Mouse (Mus musculus): ENCODE data around the gene Rab33a.

The Rab33a gene

GRCm38 (mm10) chrX:48518808-48519548 is at the start of gene Rab33a:
Gene Rab33a (plus strand): TSS chrX:48519285.
- DNase-seq: no peak

GRCm38 (mm10) chrX:48481095-48481494 is 38.0 kb upstream of the Rab33a start:
- no peak for DNase-seq

GRCm38 (mm10) chrX:48481687-48482086 is 37.4 kb upstream of the Rab33a start:
- DNase-seq: no peak

GRCm38 (mm10) chrX:48493763-48494162 is 25.3 kb upstream of the Rab33a start:
- DNase-seq: no peak

GRCm38 (mm10) chrX:48513166-48513807 is 5.8 kb upstream of the Rab33a start, which contains the start of gene Aifm1:
Gene Aifm1 (minus strand): TSS chrX:48513563.
- DNase-seq: peak; percentile 93 to 96

GRCm38 (mm10) chrX:48513824-48514223 is 5.3 kb upstream of the Rab33a start:
- peak in 1 of 2 experiments; percentile 17 for DNase-seq

- no peak for DNase-seq
These were observed 776 bp upstream of the Rab33a start for GRCm38 (mm10) chrX:48518211-48518807.

GRCm38 (mm10) chrX:48519549-48520085 is 532 bp downstream of the Rab33a start:
- no peak for DNase-seq

- no peak for DNase-seq
These were observed 2.6 kb downstream of the Rab33a start for GRCm38 (mm10) chrX:48521651-48522050.

- no peak for DNase-seq
These were observed 4.4 kb downstream of the Rab33a start for GRCm38 (mm10) chrX:48523512-48523911.

GRCm38 (mm10) chrX:48525332-48525731 is 6.2 kb downstream of the Rab33a start:
- DNase-seq: no peak

- DNase-seq: no peak
These were observed 6.8 kb downstream of the Rab33a start for GRCm38 (mm10) chrX:48525866-48526265.

GRCm38 (mm10) chrX:48526435-48526834 is 7.3 kb downstream of the Rab33a start:
- no peak for DNase-seq

- peak; percentile 34 to 72 for DNase-seq
These were observed 13.1 kb downstream of the Rab33a start for GRCm38 (mm10) chrX:48532175-48532574.

Measured in kidney, adult 8-10 months (tissue).